Mouse (Mus musculus) G1E (cell line): Measurements from ENCODE around the gene Rab31.

Source experiments
- CTCF ChIP-seq: IDR thresholded peaks from 2 replicates; pipeline ENCODE4 v1.5.1; 2012; ENCODE audit warnings: low read depth, low read length, inconsistent platforms, mixed read lengths
- GATA1 ChIP-seq: IDR thresholded peaks from 2 replicates; pipeline ENCODE4 v1.6.1; 2012; ENCODE audit warnings: borderline replicate concordance, low read length, inconsistent platforms, mixed read lengths
- TAL1 ChIP-seq: conservative IDR thresholded peaks from 2 replicates; pipeline ENCODE4 v1.6.1; 2012; ENCODE audit warnings: low read depth, low read length, inconsistent platforms, mixed read lengths

GRCm38 (mm10) chr17:65647961-65648360 lies 124.6 kb downstream of the Rab31 start:
- TF ChIP-seq CTCF (no peak), TAL1 (no peak), GATA1 (no peak)
